Mouse (Mus musculus) hindbrain, embryonic 15.5 days (tissue): ENCODE measurements at regions not wholly inside any gene's neighbourhood (a gene's known extent, or its start where the extent isn't known, plus 50 kb on each side); places are given as distances from the start of the nearest gene placed in this dataset.

ENCODE experiments used
- ATAC-seq: fragments of 200-750 bp; cut with Nextera tagmentation; 2 replicates; pipeline ENCODE4 v1.8.0; 2017; ENCODE audit warnings: low read depth, moderate number of reproducible peaks, moderate TSS enrichment; ENCODE audit not compliant: low FRiP score
- H3K27ac ChIP-seq: fragments of 300-500 bp; sonication (generic); replicated peaks from 2 replicates; pipeline ENCODE4 v1.5.1; 2015; ENCODE audit warnings: mild to moderate bottlenecking, inconsistent platforms
- H3K27me3 ChIP-seq: fragments of 300-500 bp; sonication (generic); 2 replicates; pipeline ENCODE4 v1.6.1; 2015; ENCODE audit warnings: control low read depth, inconsistent platforms
- H3K36me3 ChIP-seq: fragments of 300-500 bp; sonication (generic); 2 replicates; pipeline ENCODE4 v1.6.1; 2015; ENCODE audit warnings: control low read depth, inconsistent platforms
- H3K4me1 ChIP-seq: fragments of 300-500 bp; sonication (generic); replicated peaks from 2 replicates; pipeline ENCODE4 v1.6.1; 2015; ENCODE audit warnings: control low read depth, inconsistent platforms
- H3K4me2 ChIP-seq: fragments of 300-500 bp; sonication (generic); 2 replicates; pipeline ENCODE4 v1.6.1; 2015; ENCODE audit warnings: moderate library complexity, mild to moderate bottlenecking, inconsistent platforms
- H3K4me3 ChIP-seq: fragments of 300-500 bp; sonication (generic); 2 replicates; pipeline ENCODE4 v1.5.1; 2015; ENCODE audit warnings: mild to moderate bottlenecking, inconsistent platforms
- H3K9ac ChIP-seq: fragments of 300-500 bp; sonication (generic); 2 replicates; pipeline ENCODE4 v1.6.1; 2015; ENCODE audit warnings: inconsistent platforms
- H3K9me3 ChIP-seq: fragments of 300-500 bp; sonication (generic); 2 replicates; pipeline ENCODE4 v1.6.1; 2016; ENCODE audit warnings: control low read depth, inconsistent platforms
- WGBS: fragments of 180-500 bp; shearing (Covaris S2); methylation state at CpG from one replicate; pipeline ENCODE4 v1.1.7; 2015; 5-methylcytosine and 5-hydroxymethylcytosine counted together

- Histone ChIP-seq H3K4me3 (no peak overlapping the region), H3K4me2 (no peak overlapping the region), H3K9me3 (no peaks in the 10 kb centered on the region), H3K27me3 (no peaks in the 10 kb centered on the region), H3K4me1 (no peaks in the 10 kb centered on the region), H3K9ac (no peak overlapping the region), H3K27ac (no peak overlapping the region), H3K36me3 (no peaks in the 10 kb centered on the region)
- 91% methylated on average over 8 of the region's 8 CpGs for WGBS
- no peak for ATAC-seq
Measured at GRCm38 (mm10) chr4:45664372-45664771, 132.1 kb upstream of the Shb start.

GRCm38 (mm10) chr4:45657350-45657978, 125.2 kb upstream of the Shb start:
- Histone ChIP-seq H3K36me3 (no peaks in the 10 kb centered on the region), H3K9ac (no peak overlapping the region), H3K27me3 (no peaks in the 10 kb centered on the region), H3K4me2 (no peak overlapping the region), H3K27ac (no peak overlapping the region), H3K4me3 (no peak overlapping the region), H3K4me1 (peaks cover 21% of the 10 kb centered on the region), H3K9me3 (no peaks in the 10 kb centered on the region)
- no peak for ATAC-seq
- 41% methylated on average over 5 of the region's 5 CpGs for WGBS

- H3K9me3 ChIP-seq = no peaks in the 10 kb centered on the region
- no peak overlapping the region for H3K9ac ChIP-seq
- no peak overlapping the region for H3K27ac ChIP-seq
- no peaks in the 10 kb centered on the region for H3K27me3 ChIP-seq
- H3K4me1 ChIP-seq = peaks cover 21% of the 10 kb centered on the region
- H3K4me2 ChIP-seq = no peak overlapping the region
- H3K36me3 ChIP-seq = no peaks in the 10 kb centered on the region
- ATAC-seq = no peak
- 66% methylated on average over 5 of the region's 5 CpGs for whole genome bisulfite sequencing
- H3K4me3 ChIP-seq = no peak overlapping the region
Measured at GRCm38 (mm10) chr4:45655780-45656179, 123.5 kb upstream of the Shb start.

DNA sequence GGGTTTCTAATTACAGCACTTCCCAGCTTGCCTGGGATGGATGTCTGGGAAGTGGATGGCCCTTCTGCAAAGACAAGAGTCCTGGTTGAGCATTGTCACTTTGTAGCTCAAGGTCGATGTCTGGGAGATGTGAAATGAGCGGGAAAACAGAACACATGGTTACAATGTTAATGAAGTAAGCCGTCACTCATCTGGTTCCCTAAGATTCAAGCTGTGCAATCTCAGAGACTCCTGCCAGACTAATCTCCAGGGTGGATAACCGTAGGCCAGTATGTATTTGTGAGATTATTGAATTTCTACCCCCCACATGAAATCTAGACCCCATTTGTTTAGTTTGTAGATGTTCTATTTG, 122.5 kb upstream of the Shb start:
- Histone ChIP-seq H3K9ac (no peak overlapping the region), H3K27me3 (0 out of 2 replicates have a peak, but pooled peaks cover 2% of the 10 kb centered on the region), H3K9me3 (no peaks in the 10 kb centered on the region), H3K27ac (no peak overlapping the region), H3K4me1 (peaks cover 21% of the 10 kb centered on the region), H3K36me3 (no peaks in the 10 kb centered on the region), H3K4me3 (no peak overlapping the region), H3K4me2 (peak overlapping the region; percentile 29)
- 9% methylated on average over 4 of the region's 4 CpGs for WGBS
- ATAC-seq = no peak

DNA sequence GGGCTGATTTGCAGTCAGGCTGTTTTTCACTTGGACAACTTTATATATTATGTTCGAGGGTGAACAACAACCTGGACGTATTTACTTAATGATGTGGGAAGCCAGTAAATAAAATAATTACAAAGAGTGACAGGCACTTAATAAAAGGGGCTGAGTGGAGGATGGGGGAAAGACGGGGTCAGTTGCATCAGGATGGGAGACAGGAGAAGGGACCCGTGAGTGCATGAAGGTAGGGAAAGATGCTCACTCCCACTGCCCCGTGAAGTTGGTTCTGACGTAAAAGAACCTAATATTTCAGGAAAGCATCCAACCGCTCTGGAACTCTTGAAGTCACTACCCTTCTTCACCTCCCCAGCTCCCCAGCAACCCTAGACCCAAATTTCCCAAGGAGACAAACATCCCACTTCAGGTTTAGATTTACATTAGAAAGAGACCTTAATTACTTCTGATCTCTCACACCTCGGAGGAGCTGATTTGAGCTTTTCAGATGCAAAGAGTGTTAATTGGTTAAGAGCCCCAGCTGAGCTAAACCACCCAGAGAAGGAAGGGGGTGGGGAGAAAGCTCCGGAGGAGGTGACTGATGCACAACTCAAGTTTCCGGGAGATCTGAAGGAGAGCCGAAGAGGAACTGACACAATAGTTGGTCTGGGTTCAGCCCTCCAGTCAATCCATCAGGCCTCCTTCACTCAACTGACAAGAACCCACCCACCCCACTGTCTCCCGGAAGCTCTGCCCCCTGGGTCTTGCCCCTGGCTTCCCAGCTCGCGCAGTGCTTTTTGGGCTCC, 121.9 kb upstream of the Shb start:
- Histone ChIP-seq H3K9ac (no peak overlapping the region), H3K27ac (no peak overlapping the region), H3K4me3 (no peak overlapping the region), H3K9me3 (no peaks in the 10 kb centered on the region), H3K4me2 (peak overlapping the region; percentile 29), H3K4me1 (peaks cover 21% of the 10 kb centered on the region), H3K27me3 (0 out of 2 replicates have a peak, but pooled peaks cover 4% of the 10 kb centered on the region), H3K36me3 (no peaks in the 10 kb centered on the region)
- peak; percentile 56; the same call in 1 of the 2 replicates for ATAC-seq
- WGBS = 6% methylated on average over 14 of the region's 14 CpGs

DNA sequence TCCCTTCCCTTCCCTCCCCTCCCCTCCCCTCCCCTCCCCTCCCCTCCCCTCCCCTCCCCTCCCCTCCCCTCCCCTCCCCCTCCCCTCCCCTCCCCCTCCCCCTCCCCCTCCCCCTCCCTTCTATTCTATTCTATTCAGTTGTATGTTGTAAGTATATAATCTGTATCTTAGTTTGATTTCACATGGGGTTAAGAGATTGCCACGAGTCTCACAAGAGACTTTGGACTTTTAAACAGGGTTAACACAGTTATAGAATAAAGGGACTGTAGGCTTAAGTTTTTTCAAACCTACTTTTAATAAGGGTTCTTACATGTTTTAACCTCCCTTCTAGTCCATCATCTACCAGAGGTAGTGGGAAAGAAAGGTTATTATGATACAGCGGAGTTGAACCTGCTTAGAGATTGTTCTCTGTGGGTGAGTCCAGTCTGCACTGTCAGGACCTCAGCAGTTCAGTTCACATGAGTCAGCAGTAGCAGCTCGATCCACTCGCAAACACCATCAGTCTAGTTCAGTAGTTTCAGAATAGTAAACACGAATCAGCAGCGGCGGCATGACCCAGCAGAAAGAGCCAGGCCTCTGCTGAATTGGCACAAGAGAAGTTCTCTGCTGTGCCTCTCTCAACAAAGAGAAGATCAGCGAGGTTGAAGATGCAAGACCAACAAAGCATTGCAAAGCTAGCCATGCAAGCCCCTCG, 116.8 kb upstream of the Shb start:
- no peak overlapping the region for H3K27ac ChIP-seq
- H3K27me3 ChIP-seq = 0 out of 2 replicates have a peak, but pooled peaks cover 4% of the 10 kb centered on the region
- ATAC-seq = no peak
- no peaks in the 10 kb centered on the region for H3K9me3 ChIP-seq
- WGBS = 89% methylated on average over 9 of the region's 9 CpGs
- no peak overlapping the region for H3K4me3 ChIP-seq
- H3K36me3 ChIP-seq = no peaks in the 10 kb centered on the region
- H3K4me1 ChIP-seq = peaks cover 6% of the 10 kb centered on the region; the same call in 1 of the 2 replicates
- no peak overlapping the region for H3K9ac ChIP-seq
- no peak overlapping the region for H3K4me2 ChIP-seq

DNA sequence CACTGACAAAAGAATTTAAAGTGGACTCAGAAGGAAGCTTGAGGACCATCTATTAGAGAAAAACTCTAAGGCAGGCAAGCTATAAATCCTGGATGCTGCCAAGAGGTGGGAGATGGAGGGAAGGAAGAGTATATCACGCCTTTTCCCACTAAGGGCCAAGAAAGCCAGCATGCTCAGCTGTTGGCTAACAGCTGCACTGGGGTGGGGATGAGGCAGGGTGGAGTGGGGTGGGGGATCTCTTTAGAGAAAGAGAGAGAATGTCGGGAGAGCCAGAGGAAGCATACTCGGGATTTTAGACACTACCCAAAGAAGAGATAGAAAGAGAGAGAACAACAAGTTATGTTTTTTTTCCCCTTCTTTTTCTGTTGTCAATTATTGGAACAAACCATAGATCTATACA, 115.2 kb upstream of the Shb start:
- Histone ChIP-seq H3K27me3 (0 out of 2 replicates have a peak, but pooled peaks cover 4% of the 10 kb centered on the region), H3K9me3 (no peaks in the 10 kb centered on the region), H3K27ac (no peak overlapping the region), H3K36me3 (no peaks in the 10 kb centered on the region), H3K4me2 (no peak overlapping the region), H3K9ac (no peak overlapping the region), H3K4me1 (no peaks in the 10 kb centered on the region), H3K4me3 (no peak overlapping the region)
- WGBS = 74% methylated on average over 3 of the region's 3 CpGs
- no peak for ATAC-seq

- no peak overlapping the region for H3K27ac ChIP-seq
- 80% methylated on average over 10 of the region's 10 CpGs for WGBS
- H3K9ac ChIP-seq = no peak overlapping the region
- no peak overlapping the region for H3K4me2 ChIP-seq
- H3K4me3 ChIP-seq = no peak overlapping the region
- no peaks in the 10 kb centered on the region for H3K27me3 ChIP-seq
- ATAC-seq = no peak
- H3K4me1 ChIP-seq = peaks cover 22% of the 10 kb centered on the region
- no peaks in the 10 kb centered on the region for H3K9me3 ChIP-seq
- H3K36me3 ChIP-seq = no peaks in the 10 kb centered on the region
Measured at GRCm38 (mm10) chr4:45642604-45643003, 110.3 kb upstream of the Shb start.

DNA sequence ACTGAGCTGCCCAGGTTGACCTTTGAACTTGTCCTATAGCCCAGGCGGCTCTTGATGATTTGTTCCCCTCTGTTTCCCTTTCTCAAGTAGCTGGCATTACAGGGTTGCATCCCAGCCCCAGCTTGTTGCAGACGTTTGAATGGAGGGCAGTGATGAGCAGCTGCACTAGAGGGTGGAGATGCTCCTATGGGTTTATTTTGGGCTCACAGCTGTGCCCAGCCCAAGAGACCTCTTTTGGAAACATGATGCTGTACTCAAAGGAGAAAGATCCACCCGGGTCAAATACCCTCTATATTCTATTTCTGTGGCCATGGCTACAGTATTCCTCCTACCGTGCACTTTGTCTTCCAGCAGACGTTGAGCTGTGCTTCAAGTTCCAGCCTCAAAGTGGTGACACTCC, 109.0 kb upstream of the Shb start:
- Histone ChIP-seq H3K9me3 (no peaks in the 10 kb centered on the region), H3K36me3 (no peaks in the 10 kb centered on the region), H3K4me3 (no peak overlapping the region), H3K27ac (no peak overlapping the region), H3K9ac (no peak overlapping the region), H3K4me1 (peaks cover 22% of the 10 kb centered on the region), H3K4me2 (no peak overlapping the region), H3K27me3 (no peaks in the 10 kb centered on the region)
- 54% methylated on average over 5 of the region's 5 CpGs for WGBS
- ATAC-seq = no peak

DNA sequence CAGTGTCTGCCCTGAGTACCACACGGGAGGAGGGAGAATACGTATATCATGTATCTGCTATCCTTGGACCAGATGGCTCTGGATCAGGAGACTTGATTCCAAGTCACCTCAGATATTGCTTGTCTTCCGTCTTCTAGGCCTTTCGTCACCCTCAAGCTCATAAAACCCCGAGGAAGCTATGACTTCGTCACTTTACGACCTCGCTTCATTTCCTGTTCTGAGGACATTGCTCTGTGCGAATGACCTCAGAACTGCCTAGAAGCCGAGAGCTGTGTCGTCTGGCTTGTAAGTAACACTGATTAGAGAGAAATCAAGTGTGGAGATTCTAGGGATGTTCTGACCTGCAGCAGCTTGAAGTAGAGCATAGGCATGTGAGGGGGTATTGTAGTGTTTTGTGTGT, 108.4 kb upstream of the Shb start:
- H3K4me1 ChIP-seq = peaks cover 22% of the 10 kb centered on the region
- no peaks in the 10 kb centered on the region for H3K36me3 ChIP-seq
- peak overlapping the region; percentile 83; the same call in 1 of the 2 replicates for H3K27ac ChIP-seq
- 71% methylated on average over 11 of the region's 11 CpGs for WGBS
- ATAC-seq = no peak
- no peaks in the 10 kb centered on the region for H3K27me3 ChIP-seq
- H3K9me3 ChIP-seq = no peaks in the 10 kb centered on the region
- no peak overlapping the region for H3K4me2 ChIP-seq
- H3K4me3 ChIP-seq = no peak overlapping the region
- no peak overlapping the region for H3K9ac ChIP-seq

- Histone ChIP-seq H3K36me3 (no peaks in the 10 kb centered on the region), H3K4me3 (no peak overlapping the region), H3K27me3 (no peaks in the 10 kb centered on the region), H3K27ac (peak overlapping the region; percentile 83), H3K4me1 (peaks cover 22% of the 10 kb centered on the region), H3K4me2 (peak overlapping the region; percentile 14; the same call in 1 of the 2 replicates), H3K9ac (no peak overlapping the region), H3K9me3 (no peaks in the 10 kb centered on the region)
- WGBS = 54% methylated on average over 12 of the region's 12 CpGs
- peak; percentile 49 for ATAC-seq
Measured at GRCm38 (mm10) chr4:45639397-45640034, 107.2 kb upstream of the Shb start.

DNA sequence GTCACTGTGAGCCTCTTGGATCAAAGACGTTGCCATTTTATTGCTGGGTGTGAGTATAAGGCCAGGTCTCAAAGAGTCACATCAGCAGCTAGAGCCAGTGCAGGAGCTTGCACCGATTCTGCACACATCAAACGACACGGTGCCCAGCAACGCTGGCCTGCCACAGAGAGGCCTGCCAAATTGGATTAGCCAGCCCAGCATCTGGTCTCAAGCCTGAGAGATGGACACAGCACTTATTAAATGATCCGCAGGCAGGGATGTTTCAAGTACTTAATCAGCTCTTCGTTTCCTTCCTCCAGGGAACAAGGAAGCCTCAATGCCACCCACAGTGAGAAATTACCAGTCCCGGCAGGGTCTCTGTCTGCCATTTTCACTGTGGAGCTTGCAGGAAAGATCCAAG, 106.1 kb upstream of the Shb start:
- WGBS = 44% methylated on average over 8 of the region's 8 CpGs
- no peak overlapping the region for H3K4me2 ChIP-seq

More for the DNA sequence above, 106.1 kb upstream of the Shb start:
- ATAC-seq = no peak
- peak overlapping the region; percentile 83 for H3K27ac ChIP-seq
- H3K4me1 ChIP-seq = peaks cover 22% of the 10 kb centered on the region
- no peak overlapping the region for H3K9ac ChIP-seq
- no peaks in the 10 kb centered on the region for H3K27me3 ChIP-seq
- H3K9me3 ChIP-seq = no peaks in the 10 kb centered on the region
- no peaks in the 10 kb centered on the region for H3K36me3 ChIP-seq
- H3K4me3 ChIP-seq = no peak overlapping the region
